14 mouse cellular contexts compared by ENCODE assay signal in the genomic region with DNA sequence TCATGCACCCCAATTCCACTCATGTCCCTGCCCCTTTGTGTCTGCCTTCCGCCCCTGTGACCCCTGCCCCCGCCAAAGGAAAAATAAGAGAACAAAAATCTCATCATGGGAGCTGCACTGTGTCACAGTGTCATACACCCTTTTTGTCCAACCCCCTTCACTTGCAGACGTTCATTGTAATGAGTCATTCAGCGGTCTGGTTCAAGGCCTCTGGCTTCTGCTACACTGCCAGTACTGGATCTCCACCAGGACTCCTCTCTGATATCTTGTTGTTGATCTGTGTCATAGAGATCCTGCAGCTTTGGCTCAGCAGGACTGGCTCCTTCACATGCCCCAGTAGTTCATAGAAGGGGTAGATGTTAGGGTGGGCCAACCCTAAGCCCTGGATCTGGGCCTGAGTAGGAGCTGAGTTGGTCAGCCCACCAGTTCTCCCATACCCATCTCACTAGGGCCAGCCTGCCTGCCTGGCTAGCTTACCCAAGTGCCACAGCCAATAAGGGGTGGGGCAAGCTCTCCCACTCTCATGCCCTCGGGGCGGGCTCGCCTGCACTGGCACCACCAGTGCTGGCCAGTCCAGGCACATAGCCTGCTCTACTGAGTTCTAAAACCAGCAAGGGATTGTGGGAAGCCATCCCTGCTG. TPM values are rescaled to one million over a fixed set of nuclear protein-coding genes. Genes with fewer than 3 reads are reported as not detected.
DNase-seq lines count a peak whose midpoint lies in the region; ATAC-seq and TF ChIP-seq lines count a peak whose summit lies in the region.
"Had no signal": no experiment of that assay in that cellular context is flagged by ENCODE, and none has a peak within 500 bp of the region (broad histone marks: within the 10 kb centered on the region; RNA-seq: fewer than 3 reads in every experiment).

No protein-coding gene starts in this region.

- intact Hi-C loops in gastrocnemius, adult 2 months (cut with DNase I): no loop called here

- H3K4me1 ChIP-seq in thymus, adult 2 months (replicated peaks; ENCODE audit: control insufficient read depth, insufficient read depth, low read length): no peaks in the 10 kb centered on the region
- no peaks in the 10 kb centered on the region for H3K4me1 ChIP-seq in forebrain, embryonic 15.5 days
- H3K4me1 ChIP-seq: heart, embryonic 13.5 days had no signal

- H3K27ac ChIP-seq in gastrocnemius, adult 2 months: no peak overlapping the region
- no peak overlapping the region for H3K27ac ChIP-seq in thymus, adult 2 months (ENCODE audit: control insufficient read depth, insufficient read depth, low read length)
- no peak overlapping the region for H3K27ac ChIP-seq in forebrain, embryonic 15.5 days (replicated peaks)
- H3K27ac ChIP-seq: heart, embryonic 13.5 days; macrophage had no signal

- H3K4me3 ChIP-seq in gastrocnemius, adult 2 months: no peak overlapping the region
- H3K4me3 ChIP-seq in thymus, adult 2 months (ENCODE audit: control insufficient read depth, insufficient read depth, low read length): no peak overlapping the region
- H3K4me3 ChIP-seq in forebrain, embryonic 15.5 days: no peak overlapping the region
- H3K4me3 ChIP-seq: heart, embryonic 13.5 days had no signal

- DNase-seq in gastrocnemius, adult 2 months: peak; percentile 17
- DNase-seq in gastrocnemius, adult 8-10 months (ENCODE audit: low spot score in 2 of 2): no peak
- DNase-seq in urinary bladder, adult 2 months (ENCODE audit: low spot score): peak; percentile 36
- DNase-seq in urinary bladder, postnatal 10 days (ENCODE audit: low spot score): no peak
- peak; percentile 43 for DNase-seq in kidney, adult 9 months
- DNase-seq in thymus, adult 2 months: no peak
- no peak for DNase-seq in thymus, postnatal 14 days
- DNase-seq: forebrain, postnatal 0 days had no signal

- 88% methylated on average over 7 of the region's 7 CpGs for WGBS in thymus, adult 2 months
- 77% methylated on average over 7 of the region's 7 CpGs for WGBS in forebrain, embryonic 15.5 days

- no peak for TF ChIP-seq CTCF in gastrocnemius, adult 2 months (IDR thresholded peaks at IDR 0.05)
- no peak for TF ChIP-seq CTCF in thymus, adult 2 months (IDR thresholded peaks at IDR 0.05; ENCODE audit: borderline replicate concordance, control insufficient read depth, extremely low read depth, insufficient read depth, low read length, poor library complexity)

- no peak overlapping the region for H3K4me2 ChIP-seq in forebrain, embryonic 15.5 days (replicated peaks)
- H3K4me2 ChIP-seq: heart, embryonic 13.5 days had no signal

- H3K36me3 ChIP-seq in thymus, adult 2 months (ENCODE audit: control insufficient read depth, insufficient read depth, low read length): no peaks in the 10 kb centered on the region
- no peaks in the 10 kb centered on the region for H3K36me3 ChIP-seq in forebrain, embryonic 15.5 days
- H3K36me3 ChIP-seq: heart, embryonic 13.5 days had no signal

- H3K9ac ChIP-seq in forebrain, embryonic 15.5 days (replicated peaks): no peak overlapping the region
- H3K9ac ChIP-seq: forebrain, postnatal 0 days; heart, embryonic 13.5 days had no signal

- no peaks in the 10 kb centered on the region for H3K9me3 ChIP-seq in forebrain, embryonic 15.5 days
- H3K9me3 ChIP-seq: heart, embryonic 13.5 days had no signal

- H3K27me3 ChIP-seq in thymus, adult 2 months (ENCODE audit: control insufficient read depth, insufficient read depth, low read length): no peaks in the 10 kb centered on the region
- H3K27me3 ChIP-seq in forebrain, embryonic 15.5 days: no peaks in the 10 kb centered on the region
- H3K27me3 ChIP-seq: heart, embryonic 13.5 days had no signal

- no peak for ATAC-seq in forebrain, embryonic 15.5 days (replicated peaks)
- ATAC-seq: forebrain, postnatal 0 days had no signal

- TF ChIP-seq POLR2A in thymus, adult 2 months (IDR thresholded peaks at IDR 0.05; ENCODE audit: control insufficient read depth, extremely low read depth, insufficient read depth, low read length, poor library complexity): no peak

RNA-seq across cellular contexts. Expression of gene Tmem45b, which starts 31.8 kb away (rescaled TPM):
- total RNA-seq in gastrocnemius, adult 2 months (2021): under 1 TPM in 1 of 2 experiments, not detected in 1; 0.45 TPM
- total RNA-seq in gastrocnemius, adult 8-10 months (2022): 1 to 10 TPM in 3 of 4 experiments, under 1 TPM in 1; 0.15 to 4.9 (median 1.7) TPM
- 135 and 165 TPM in 2 replicates for polyA plus RNA-seq in urinary bladder, adult 2 months (2012; rRNA removed)
- polyA plus RNA-seq in thymus, adult 2 months (2012; rRNA removed): 21.8 and 24.0 TPM in 2 replicates
- 0.09 TPM in 1 of 2 replicates, not detected in the other for polyA plus RNA-seq in forebrain, embryonic 15.5 days (2015; fragmentation: Nextera tagmentation; extraction: Ambion mirVana)
- total RNA-seq: common myeloid progenitor, adult 5-6 weeks; forebrain, postnatal 0 days; neutrophil, adult 5-6 weeks had no signal
- polyA plus RNA-seq: heart, embryonic 13.5 days; limb, embryonic 11.5 days; macrophage had no signal

RNA-seq across cellular contexts. Expression of gene Nfrkb, which starts 46.5 kb away (rescaled TPM):
- total RNA-seq in gastrocnemius, adult 2 months (2021): 10 to 100 TPM; 10.4 to 11.2 TPM
- total RNA-seq in gastrocnemius, adult 8-10 months (2022): 10 to 100 TPM in 2 of 4 experiments, 1 to 10 TPM in 2; 7.8 to 10.4 (median 9.4) TPM
- 17.6 and 17.8 TPM in 2 replicates for polyA plus RNA-seq in urinary bladder, adult 2 months (2012; rRNA removed)
- 68.7 and 82.9 TPM in 2 replicates for polyA plus RNA-seq in thymus, adult 2 months (2012; rRNA removed)
- 27.3 and 31.6 TPM in 2 replicates for polyA plus RNA-seq in forebrain, embryonic 15.5 days (2015; fragmentation: Nextera tagmentation; extraction: Ambion mirVana)

Comparison
In these comparisons a context has a peak if more than half of its experiments do, and no peak if none do; other contexts are left out.
1. DNase-seq: peak in gastrocnemius, adult 2 months (single experiment), urinary bladder, adult 2 months (single experiment) and kidney, adult 9 months (single experiment); none in gastrocnemius, adult 8-10 months (0 of 2), urinary bladder, postnatal 10 days (single experiment), thymus, adult 2 months (single experiment) and thymus, postnatal 14 days (single experiment).
2. RNA of gene Tmem45b, which starts 31.8 kb away (polyA plus RNA-seq): 135 to 165 TPM in urinary bladder, adult 2 months and 21.8 to 24.0 TPM in thymus, adult 2 months; 0.09 TPM in forebrain, embryonic 15.5 days; every median in the first group is over 10 times any median in the second.